Mouse (Mus musculus): ENCODE measurements around the gene Crocc2. TPM values are rescaled to one million over a fixed set of nuclear protein-coding genes. Genes with fewer than 3 reads are reported as not detected.

Crocc2 gene
- polyA plus RNA-seq, 1 experiment from 2014 or later: 5.8 TPM

DNA sequence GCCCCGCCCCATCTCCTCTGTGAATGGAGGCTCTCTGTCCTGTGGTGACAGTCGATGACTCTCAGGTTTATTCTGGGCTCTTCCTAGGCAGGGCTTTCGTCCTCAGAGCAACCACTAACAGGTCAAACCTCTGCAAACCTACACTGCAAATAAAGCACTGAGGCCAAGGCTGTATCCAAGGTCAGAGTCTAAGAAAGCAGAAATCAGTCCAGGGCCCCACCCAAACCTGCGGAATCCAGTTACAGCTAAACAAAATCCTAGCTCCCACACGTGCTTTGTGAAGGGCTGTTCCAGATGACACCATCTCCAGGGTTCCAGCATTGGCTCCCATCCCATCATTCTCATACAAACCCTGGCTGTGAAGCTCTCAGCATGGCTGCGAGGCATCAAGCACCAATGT lies 107.0 kb downstream of the Crocc2 start:
- H3K9ac ChIP-seq: no peak overlapping the region
- no peak for ATAC-seq (ENCODE audit: insufficient number of reproducible peaks, low FRiP score, low TSS enrichment, low read depth)
- no peaks in the 10 kb centered on the region for H3K27me3 ChIP-seq
- H3K4me1 ChIP-seq: no peaks in the 10 kb centered on the region
- no peak overlapping the region for H3K4me3 ChIP-seq (replicated peaks)
- no peak overlapping the region for H3K27ac ChIP-seq (replicated peaks)
- 76% methylated on average over 6 of the region's 6 CpGs for WGBS
- no peaks in the 10 kb centered on the region for H3K9me3 ChIP-seq (replicated peaks)
- H3K36me3 ChIP-seq: 0 out of 2 replicates have a peak, but pooled peaks cover 10% of the 10 kb centered on the region
- no peak overlapping the region for H3K4me2 ChIP-seq (replicated peaks)

DNA sequence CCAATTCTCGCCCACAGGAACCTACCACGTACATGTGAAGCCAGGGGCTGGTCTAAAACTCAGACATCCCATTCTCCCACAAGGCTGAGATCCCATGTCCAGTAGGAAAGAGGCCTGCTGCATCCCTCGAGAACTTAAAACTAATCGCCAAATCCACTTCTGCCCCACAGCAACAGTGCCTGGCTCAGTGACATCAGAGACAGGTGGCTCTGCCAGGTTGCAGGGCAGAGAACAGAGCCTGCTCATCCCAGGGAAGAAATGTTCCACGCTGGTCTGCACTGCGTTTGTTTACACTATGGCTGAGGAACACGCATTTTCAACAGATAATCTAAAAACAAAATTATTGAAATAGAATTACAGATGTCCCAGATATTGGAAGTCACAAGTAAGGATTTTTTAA lies 108.5 kb downstream of the Crocc2 start:
- Histone ChIP-seq H3K27me3 (no peaks in the 10 kb centered on the region), H3K36me3 (0 out of 2 replicates have a peak, but pooled peaks cover 10% of the 10 kb centered on the region), H3K27ac (replicated peaks) (no peak overlapping the region), H3K4me1 (no peaks in the 10 kb centered on the region), H3K9ac (no peak overlapping the region), H3K4me2 (replicated peaks) (no peak overlapping the region), H3K9me3 (replicated peaks) (no peaks in the 10 kb centered on the region), H3K4me3 (replicated peaks) (no peak overlapping the region)
- ATAC-seq (ENCODE audit: insufficient number of reproducible peaks, low FRiP score, low TSS enrichment, low read depth): no peak
- WGBS: 66% methylated on average over 7 of the region's 7 CpGs

Small RNAs within 50 kb of the gene (microRNA-seq; reads per million reads assigned to microRNA genes)
- gene Mir6901 (ENCODE audit: borderline number of aligned reads): not detected

Other genes with a start within 250 kb of the Crocc2 start
- 34.5 and 36.5 TPM in 2 replicates for gene Capn10, start 234.3 kb upstream of the Crocc2 start, polyA plus RNA-seq (2015; fragmentation: Nextera tagmentation; extraction: Ambion mirVana)
- gene Gpr35, start 217.9 kb upstream of the Crocc2 start, polyA plus RNA-seq (2015; fragmentation: Nextera tagmentation; extraction: Ambion mirVana): 1.2 and 2.1 TPM in 2 replicates
- gene Aqp12, start 162.4 kb upstream of the Crocc2 start, polyA plus RNA-seq (2015; fragmentation: Nextera tagmentation; extraction: Ambion mirVana): not detected in 2 replicates
- 26.8 and 32.7 TPM in 2 replicates for gene Kif1a, start 66.8 kb upstream of the Crocc2 start, polyA plus RNA-seq (2015; fragmentation: Nextera tagmentation; extraction: Ambion mirVana)
- 0.11 TPM in 1 of 2 replicates, not detected in the other for gene Agxt, start 33.5 kb upstream of the Crocc2 start, polyA plus RNA-seq (2015; fragmentation: Nextera tagmentation; extraction: Ambion mirVana)
- 18.3 and 21.8 TPM in 2 replicates for gene 2310007B03Rik, start 7.8 kb upstream of the Crocc2 start, polyA plus RNA-seq (2015; fragmentation: Nextera tagmentation; extraction: Ambion mirVana)
- 14.4 and 16.0 TPM in 2 replicates for gene Sned1, start 67.1 kb downstream of the Crocc2 start, polyA plus RNA-seq (2015; fragmentation: Nextera tagmentation; extraction: Ambion mirVana)
- gene Mterf4, start 137.2 kb downstream of the Crocc2 start, polyA plus RNA-seq (2015; fragmentation: Nextera tagmentation; extraction: Ambion mirVana): 33.1 and 33.3 TPM in 2 replicates
- gene Ppp1r7, start 174.1 kb downstream of the Crocc2 start, polyA plus RNA-seq (2015; fragmentation: Nextera tagmentation; extraction: Ambion mirVana): 48.9 and 50.2 TPM in 2 replicates
- 12.4 and 14.2 TPM in 2 replicates for gene Pask, start 174.8 kb downstream of the Crocc2 start, polyA plus RNA-seq (2015; fragmentation: Nextera tagmentation; extraction: Ambion mirVana)
- gene Ano7, start 205.2 kb downstream of the Crocc2 start, polyA plus RNA-seq (2015; fragmentation: Nextera tagmentation; extraction: Ambion mirVana): 2.8 and 3.7 TPM in 2 replicates